Mouse (Mus musculus): ENCODE results near the gene Klhdc9. TPM values are rescaled to one million over a fixed set of nuclear protein-coding genes. Genes with fewer than 3 reads are reported as not detected.
"Not testable (repeated sequence)": the region's sequence is repeated elsewhere in the genome, so short reads cannot be mapped to it uniquely, and the experiment has no call there.

The Klhdc9 gene
- total RNA-seq, 2 experiments from 2014 or later = 4.7 to 7.2 TPM

DNA sequence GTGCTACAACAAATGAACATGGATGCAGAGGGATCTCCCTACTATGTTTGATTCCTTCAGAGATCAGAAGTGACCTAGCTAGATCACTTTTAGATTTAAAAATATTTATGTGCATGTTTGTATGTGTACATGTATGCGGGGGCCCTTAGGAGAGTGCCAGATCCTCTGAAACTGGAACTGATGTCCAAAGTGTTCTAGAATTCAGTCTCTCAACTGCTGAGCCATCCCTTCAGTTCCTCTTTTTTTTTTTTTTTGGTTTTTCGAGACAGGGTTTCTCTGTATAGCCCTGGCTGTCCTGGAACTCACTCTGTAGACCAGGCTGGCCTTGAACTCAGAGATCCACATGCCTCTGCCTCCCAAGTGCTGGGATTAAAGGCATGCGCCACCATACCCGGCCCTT lies 34.0 kb downstream of the Klhdc9 start:
- intact Hi-C loops (cut with DNase I) = loop anchor here (5.0 kb wide), 1 partner anchor 34 kb away; no protein-coding TSS in a partner anchor
- DNase-seq (ENCODE audit: low spot score in 2 of 2) = not testable (repeated sequence)

DNA sequence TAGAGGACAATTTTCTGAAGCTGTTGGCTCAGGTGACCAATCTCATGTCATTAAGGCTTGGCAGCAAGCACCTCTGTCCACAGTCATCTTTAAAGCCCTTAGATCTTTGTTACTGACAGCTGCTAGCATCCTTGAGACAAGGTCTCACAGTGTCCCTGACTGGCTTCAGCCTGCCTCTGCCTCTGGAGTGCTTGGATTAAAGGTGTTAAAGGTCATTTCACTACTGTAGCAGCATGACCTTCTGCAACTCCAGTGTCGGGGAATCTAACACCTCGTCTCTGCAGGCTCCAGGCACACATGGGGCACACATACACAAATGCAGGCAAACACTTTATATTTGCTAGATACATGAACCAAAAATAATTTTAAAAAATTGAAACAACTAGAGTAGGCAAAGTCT lies 35.0 kb downstream of the Klhdc9 start:
- no peak for DNase-seq (ENCODE audit: low spot score in 2 of 2)
- intact Hi-C loops (cut with DNase I) = loop anchor here (5.0 kb wide), 1 partner anchor 33 kb away; no protein-coding TSS in a partner anchor

GRCm38 (mm10) chr1:171322012-171322411 lies 38.6 kb downstream of the Klhdc9 start:
- intact Hi-C loops (cut with DNase I) = no loop called here
- DNase-seq (ENCODE audit: low spot score in 2 of 2) = no peak

DNA sequence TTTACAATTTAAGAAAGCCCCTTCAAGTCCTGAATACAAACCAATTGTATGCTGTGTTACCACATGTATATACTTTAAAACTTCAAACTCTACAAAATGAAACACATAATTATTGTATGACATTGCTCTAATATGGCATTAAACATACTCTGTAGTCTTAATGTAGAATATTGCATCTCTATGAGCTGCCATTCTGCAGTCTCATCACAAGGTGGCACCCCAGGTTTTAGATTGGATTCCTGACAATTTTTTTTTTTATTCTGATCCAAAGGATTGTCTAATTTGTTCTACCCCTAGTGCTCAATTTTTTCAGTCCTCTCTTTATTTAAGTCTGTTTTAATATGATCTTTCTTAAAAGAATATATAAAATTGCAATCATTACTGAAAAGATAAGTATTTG lies 39.2 kb downstream of the Klhdc9 start:
- intact Hi-C loops (cut with DNase I) = no loop called here
- peak in 1 of 2 experiments; percentile 46 for DNase-seq (ENCODE audit: low spot score in 2 of 2)

DNA sequence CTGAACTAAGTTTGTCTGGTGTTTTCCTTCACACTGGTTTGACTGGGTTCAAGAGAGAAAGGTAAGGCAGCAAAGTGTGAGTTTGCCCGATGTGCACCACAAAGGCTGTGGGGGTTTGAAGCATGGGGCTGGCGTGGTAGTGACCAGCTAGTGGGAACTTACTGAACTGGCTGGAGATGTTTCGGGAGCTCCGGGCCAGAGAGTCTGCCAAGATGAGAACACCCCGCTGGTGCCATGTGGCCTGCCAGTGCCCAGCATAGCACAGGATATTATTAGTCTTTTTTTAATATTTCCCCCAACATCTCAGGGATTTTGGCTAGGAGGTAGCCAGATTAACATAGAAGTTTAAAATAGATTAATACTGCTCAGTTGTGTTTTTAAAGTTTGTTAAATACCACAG lies 40.4 kb downstream of the Klhdc9 start:
- intact Hi-C loops (cut with DNase I) = no loop called here
- no peak for DNase-seq (ENCODE audit: low spot score in 2 of 2)

DNA sequence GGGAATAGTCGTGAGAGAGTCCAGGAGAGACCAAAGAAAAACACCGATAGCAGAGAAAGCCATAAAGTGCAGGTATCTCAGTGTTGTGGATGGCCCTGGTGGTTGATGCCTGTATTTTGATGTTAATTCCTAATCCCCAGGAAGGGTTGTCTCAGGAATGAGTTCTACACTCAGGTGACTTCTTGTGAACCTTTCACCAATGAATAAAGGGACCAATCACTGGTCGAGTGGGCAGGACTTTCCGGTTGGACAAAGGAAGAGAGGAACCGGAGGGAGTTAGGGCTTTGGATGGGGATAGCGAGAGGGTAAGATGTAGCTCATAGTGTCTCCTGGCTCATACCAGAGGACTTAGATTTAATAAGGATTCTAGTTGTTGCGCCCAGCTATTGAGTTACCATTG lies 40.9 kb downstream of the Klhdc9 start:
- intact Hi-C loops (cut with DNase I) = no loop called here
- DNase-seq (ENCODE audit: low spot score in 2 of 2) = no peak

GRCm38 (mm10) chr1:171309321-171309720 lies 51.3 kb downstream of the Klhdc9 start:
- DNase-seq (ENCODE audit: low spot score in 2 of 2) = no peak
- intact Hi-C loops (cut with DNase I) = no loop called here

Other genes with a start within 250 kb of the Klhdc9 start
- under 1 TPM; 0.62 to 0.74 TPM for gene Cfap126, start 246.9 kb downstream of the Klhdc9 start, total RNA-seq (2021)
- gene Sdhc, start 210.2 kb downstream of the Klhdc9 start, total RNA-seq (2021) = 100 to 1,000 TPM; 211 to 216 TPM
- not detected for gene Mpz, start 210.1 kb downstream of the Klhdc9 start, total RNA-seq (2021)
- gene Pcp4l1, start 164.5 kb downstream of the Klhdc9 start, total RNA-seq (2021) = 10 to 100 TPM; 47.4 to 67.2 TPM
- not detected for gene Nr1i3, start 146.8 kb downstream of the Klhdc9 start, total RNA-seq (2021)
- 10 to 100 TPM; 69.6 to 72.1 TPM for gene Tomm40l, start 138.3 kb downstream of the Klhdc9 start, total RNA-seq (2021)
- gene Apoa2, start 135.7 kb downstream of the Klhdc9 start, total RNA-seq (2021) = 1 to 10 TPM; 1.6 to 4.9 TPM
- gene Fcer1g, start 126.4 kb downstream of the Klhdc9 start, total RNA-seq (2021) = 10 to 100 TPM; 11.1 to 16.0 TPM
- gene Adamts4, start 110.4 kb downstream of the Klhdc9 start, total RNA-seq (2021) = 10 to 100 TPM; 11.1 to 17.0 TPM
- gene Ndufs2, start 109.4 kb downstream of the Klhdc9 start, total RNA-seq (2021) = 100 to 1,000 TPM; 265 to 285 TPM
- gene B4galt3, start 90.5 kb downstream of the Klhdc9 start, total RNA-seq (2021) = 10 to 100 TPM; 59.8 to 61.3 TPM
- gene Ppox, start 79.6 kb downstream of the Klhdc9 start, total RNA-seq (2021) = 10 to 100 TPM; 20.5 to 23.9 TPM
- 10 to 100 TPM; 54.1 to 58.0 TPM for gene Usp21, start 72.8 kb downstream of the Klhdc9 start, total RNA-seq (2021)
- gene Ufc1, start 65.8 kb downstream of the Klhdc9 start, total RNA-seq (2021) = 100 to 1,000 TPM; 106 to 113 TPM
- 10 to 100 TPM; 35.9 to 38.1 TPM for gene Dedd, start 31.7 kb downstream of the Klhdc9 start, total RNA-seq (2021)
- 10 to 100 TPM; 41.0 to 44.4 TPM for gene Nit1, start 15.2 kb downstream of the Klhdc9 start, total RNA-seq (2021)
- 100 to 1,000 TPM in 1 of 2 experiments, 10 to 100 TPM in 1; 99.0 to 109 TPM for gene Pfdn2, start 15.1 kb downstream of the Klhdc9 start, total RNA-seq (2021)
- 1 to 10 TPM; 1.0 to 1.4 TPM for gene Nectin4, start 9.3 kb upstream of the Klhdc9 start, total RNA-seq (2021)
- 1 to 10 TPM; 1.8 to 1.9 TPM for gene Arhgap30, start 28.2 kb upstream of the Klhdc9 start, total RNA-seq (2021)
- gene Usf1, start 50.5 kb upstream of the Klhdc9 start, total RNA-seq (2021) = 100 to 1,000 TPM; 105 to 107 TPM
- gene Tstd1, start 58.1 kb upstream of the Klhdc9 start, total RNA-seq (2021) = 1 to 10 TPM; 1.7 to 3.2 TPM
- 1 to 10 TPM; 7.4 to 8.3 TPM for gene F11r, start 76.7 kb upstream of the Klhdc9 start, total RNA-seq (2021)
- gene Alyref2, start 142.7 kb upstream of the Klhdc9 start, total RNA-seq (2021) = 1 to 10 TPM; 4.8 to 5.3 TPM
- not detected for gene Itln1, start 174.5 kb upstream of the Klhdc9 start, total RNA-seq (2021)
- gene Cd244a, start 198.4 kb upstream of the Klhdc9 start, total RNA-seq (2021) = not detected
- not detected for gene Ly9, start 246.6 kb upstream of the Klhdc9 start, total RNA-seq (2021)